Mouse (Mus musculus) T-helper 17 cell (primary cell): Measurements from ENCODE around the gene Apoa4.

ENCODE experiments used
- in situ Hi-C, 2 experiments: fragments of 300-600 bp; cut with MboI, MseI; formaldehyde crosslinking; loops; 1 replicate in 1 of 2; 2 replicates in 1 of 2; pipeline ENCODE4 v1.15.1; 2025; ENCODE audit warnings: high pct_unique_total_duplicates in 2 of 2

The Apoa4 gene

GRCm38 (mm10) chr9:46224945-46225660, 15.4 kb upstream of the Apoa4 start:
- in situ Hi-C loops = loop anchor here in 1 of 2 experiments (5.0 kb wide), 1 partner anchor 1083 kb away; no protein-coding TSS in a partner anchor

- in situ Hi-C loops = loop anchor here in 1 of 2 experiments (5.0 kb wide), 1 partner anchor 1085 kb away; no protein-coding TSS in a partner anchor
Observed at GRCm38 (mm10) chr9:46227064-46227614, 13.4 kb upstream of the Apoa4 start.

GRCm38 (mm10) chr9:46228491-46228890, 12.0 kb upstream of the Apoa4 start, which contains the start of gene Apoa1:
Apoa1 (plus strand) TSS chr9:46228580.
- in situ Hi-C loops = loop anchor here in 1 of 2 experiments (5.0 kb wide), 1 partner anchor 1086 kb away; no protein-coding TSS in a partner anchor

GRCm38 (mm10) chr9:46229573-46230449, 10.7 kb upstream of the Apoa4 start:
- in situ Hi-C loops = loop anchor here in 1 of 2 experiments (5.0 kb wide), 1 partner anchor 1088 kb away; no protein-coding TSS in a partner anchor

DNA sequence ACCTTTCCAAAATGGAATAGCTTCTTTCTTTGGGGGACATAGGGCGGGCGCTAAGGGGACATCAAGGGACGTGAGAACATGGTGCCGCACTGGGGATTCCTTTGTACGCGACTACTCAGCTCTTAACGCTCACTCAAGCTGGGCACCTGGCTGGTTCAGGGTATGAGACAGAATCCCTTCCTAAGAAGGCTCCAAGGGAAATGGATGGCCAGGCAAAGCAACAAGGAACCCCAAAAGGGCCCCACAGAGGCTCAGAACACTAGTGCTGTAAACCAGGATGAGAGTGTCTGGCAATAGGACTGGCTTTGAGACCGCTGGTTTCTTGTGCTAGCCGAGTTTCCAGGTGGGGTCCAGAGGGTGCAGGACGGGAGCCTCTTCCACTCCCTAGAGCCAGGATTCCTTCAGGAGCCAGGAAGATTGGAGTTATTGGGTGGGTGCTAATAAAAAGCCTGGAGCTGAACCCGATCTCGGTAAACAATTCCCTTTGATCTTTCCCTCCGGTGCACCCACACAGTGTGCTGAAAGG, 10.0 kb upstream of the Apoa4 start:
- in situ Hi-C loops = no loop called here

- in situ Hi-C loops = no loop called here
Observed at GRCm38 (mm10) chr9:46235196-46235595, 5.3 kb upstream of the Apoa4 start.

GRCm38 (mm10) chr9:46235596-46235648, 5.1 kb upstream of the Apoa4 start, which contains the start of gene Apoc3:
Apoc3 (minus strand) TSS chr9:46235636.
- in situ Hi-C loops = no loop called here

- in situ Hi-C loops = no loop called here
Observed at GRCm38 (mm10) chr9:46235649-46236048, 4.8 kb upstream of the Apoa4 start.

DNA sequence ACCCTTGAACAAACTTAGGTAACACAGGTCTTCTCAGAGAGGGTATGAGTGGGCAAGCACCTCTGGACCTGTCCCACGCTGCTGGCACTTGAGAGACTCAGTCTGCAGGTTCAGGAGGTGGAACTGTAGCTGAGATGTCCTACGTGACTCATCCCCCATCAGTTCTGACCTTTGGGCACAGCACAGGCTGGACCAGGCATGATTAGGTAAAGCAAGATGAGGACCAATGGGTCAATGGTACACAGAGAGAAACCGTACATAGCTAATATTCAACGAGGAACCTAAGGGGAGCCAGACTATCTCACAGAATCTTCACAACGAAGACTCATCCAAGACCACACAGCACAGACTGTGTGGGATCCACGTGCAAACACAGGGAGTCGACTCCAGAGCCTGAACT, 1.6 kb upstream of the Apoa4 start:
- in situ Hi-C loops = no loop called here

- in situ Hi-C loops = no loop called here
Observed at GRCm38 (mm10) chr9:46241818-46242217, 1.3 kb downstream of the Apoa4 start.

- in situ Hi-C loops = no loop called here
Observed at GRCm38 (mm10) chr9:46243122-46243521, 2.6 kb downstream of the Apoa4 start.

GRCm38 (mm10) chr9:46243584-46243983, 3.1 kb downstream of the Apoa4 start:
- in situ Hi-C loops = no loop called here

GRCm38 (mm10) chr9:46246752-46247324, 6.3 kb downstream of the Apoa4 start:
- in situ Hi-C loops = no loop called here

DNA sequence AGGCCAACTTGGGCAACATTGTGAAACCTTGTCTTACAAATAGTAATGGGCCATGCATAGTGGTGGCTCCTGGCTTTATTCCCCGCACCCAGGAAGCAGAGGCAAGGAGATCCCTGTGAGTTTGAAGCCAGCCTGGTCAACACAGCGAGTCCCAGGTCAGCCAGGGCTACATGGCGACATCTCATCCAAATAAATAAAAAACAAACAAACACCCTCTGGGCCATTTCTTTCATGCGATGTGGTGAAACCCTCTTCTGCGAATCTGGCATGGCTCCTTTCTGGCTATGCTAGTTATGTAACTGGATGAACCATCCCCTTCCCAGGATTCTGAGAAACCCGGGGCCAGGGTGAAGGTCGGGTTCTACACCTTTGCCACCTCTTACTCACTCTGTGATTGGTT, 15.7 kb downstream of the Apoa4 start:
- in situ Hi-C loops = no loop called here

DNA sequence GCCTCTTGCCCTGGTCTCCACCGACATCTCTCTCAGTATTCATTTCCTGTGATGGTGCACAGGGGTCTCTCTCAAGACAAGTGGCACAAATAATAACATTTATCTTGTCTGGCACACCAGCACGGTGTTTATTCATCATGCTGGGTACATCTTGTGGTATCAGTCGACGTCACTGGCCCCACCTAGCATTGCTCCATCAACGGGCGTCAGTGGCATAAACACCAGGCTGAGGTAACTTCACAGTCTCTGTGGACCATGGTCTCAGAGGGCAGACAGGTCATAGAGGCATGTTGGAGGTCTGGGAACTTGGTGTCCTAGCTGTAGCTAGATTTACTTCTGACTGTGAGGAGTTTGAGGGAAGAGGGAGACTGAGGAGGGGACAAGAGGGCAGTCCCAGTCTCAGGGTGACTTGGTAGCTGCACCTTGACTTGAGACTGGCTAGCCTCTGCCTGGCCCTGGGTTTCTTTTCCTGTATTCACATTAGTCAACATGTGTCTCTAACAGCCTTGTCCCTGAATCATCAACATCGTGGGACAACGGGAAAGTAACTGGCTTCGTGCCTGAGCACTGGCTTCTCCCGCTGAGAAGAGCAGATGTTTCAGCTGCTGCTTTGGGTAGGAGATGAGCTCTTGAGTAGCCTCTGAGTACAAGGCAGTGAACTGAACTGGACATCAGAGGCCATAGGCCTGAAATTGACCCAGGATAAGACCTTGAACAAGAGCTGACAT, 16.3 kb downstream of the Apoa4 start:
- in situ Hi-C loops = no loop called here

- in situ Hi-C loops = no loop called here
Observed at GRCm38 (mm10) chr9:46257546-46257945, 17.1 kb downstream of the Apoa4 start.

GRCm38 (mm10) chr9:46259111-46259510, 18.6 kb downstream of the Apoa4 start:
- in situ Hi-C loops = no loop called here

DNA sequence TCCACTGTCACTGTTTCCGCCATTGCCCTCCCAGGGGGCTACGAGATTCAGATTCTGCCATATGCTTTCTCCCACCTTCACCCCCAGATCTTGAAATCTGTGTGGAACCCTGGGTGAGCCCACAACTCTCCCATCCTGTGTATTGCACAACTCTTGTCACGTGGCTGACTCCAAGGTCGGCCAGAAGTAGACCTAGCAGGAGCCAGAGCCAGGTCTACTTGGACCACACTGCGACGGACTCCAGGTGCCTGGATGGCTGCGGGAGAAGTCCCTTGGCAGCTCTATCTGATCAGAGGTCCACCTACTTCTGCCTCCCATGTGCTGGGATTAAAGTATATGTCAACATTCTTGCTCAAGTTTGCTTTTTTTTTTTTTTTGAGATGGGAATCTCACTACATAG, 20.6 kb downstream of the Apoa4 start:
- in situ Hi-C loops = no loop called here

DNA sequence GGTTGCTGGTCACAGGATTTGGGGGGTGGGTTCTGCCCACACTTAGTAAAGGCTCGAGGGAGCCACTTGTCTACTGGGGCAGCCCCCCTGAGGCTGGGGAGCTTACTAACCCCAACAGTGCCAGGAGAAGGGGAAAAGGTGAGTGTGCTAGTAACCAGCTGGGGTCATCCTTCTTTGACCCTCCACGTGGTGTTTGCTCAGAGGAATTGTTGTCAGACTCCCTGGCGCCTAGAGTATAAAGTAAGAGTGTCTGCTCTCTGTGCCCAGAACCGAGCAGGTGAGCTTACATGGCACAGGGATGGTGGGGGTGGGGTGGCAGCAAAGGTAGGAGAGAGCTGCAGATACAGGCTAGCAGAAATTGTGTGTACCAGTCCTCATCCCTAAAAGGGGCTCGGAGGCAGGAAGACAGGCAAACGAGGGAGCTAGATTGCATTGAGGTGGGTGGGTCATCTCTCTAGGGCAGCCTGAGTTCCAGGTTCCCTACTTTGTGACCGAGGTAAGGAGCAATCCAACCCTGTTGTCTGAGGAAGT, 27.9 kb downstream of the Apoa4 start, which contains the start of gene Apoa5:
Gene Apoa5 (plus strand): TSS at position 291 of the 531 bp plus-strand sequence.
- in situ Hi-C loops = no loop called here

DNA sequence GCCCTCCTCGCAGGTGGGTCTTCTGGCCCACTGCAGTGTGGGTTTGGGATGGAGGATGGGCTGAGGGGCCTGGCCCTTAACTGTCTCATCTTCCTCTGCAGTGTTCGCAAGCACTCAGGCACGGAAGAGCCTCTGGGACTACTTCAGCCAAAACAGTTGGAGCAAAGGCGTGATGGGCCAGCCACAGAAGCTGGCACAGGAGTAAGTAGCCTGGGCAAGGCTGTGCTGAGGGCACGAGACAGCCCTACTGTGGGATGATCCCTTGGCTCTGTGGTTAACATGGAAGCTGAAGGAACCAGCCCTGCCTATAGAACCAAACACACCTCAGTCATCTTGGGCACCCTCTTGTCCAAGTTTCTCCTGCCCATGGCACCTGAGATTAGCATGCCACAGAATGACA, 28.6 kb downstream of the Apoa4 start:
- in situ Hi-C loops = no loop called here

GRCm38 (mm10) chr9:46270782-46271181, 30.3 kb downstream of the Apoa4 start:
- in situ Hi-C loops = no loop called here
